Mouse (Mus musculus) lung, postnatal 0 days (tissue): Measurements from ENCODE around the gene Slc38a5.

Experiments
- CTCF ChIP-seq: IDR thresholded peaks from 2 replicates; pipeline ENCODE4 v1.5.1; 2016; ENCODE audit warnings: antibody characterized with exemption, mild to moderate bottlenecking
- EP300 ChIP-seq: IDR thresholded peaks from 2 replicates; pipeline ENCODE4 v1.6.1; 2016; ENCODE audit warnings: antibody characterized with exemption, mild to moderate bottlenecking, control low read depth

GRCm38 (mm10) chrX:8248542-8249120 is 22.3 kb upstream of the Slc38a5 start:
- TF ChIP-seq CTCF = no peak
- no peak for TF ChIP-seq EP300
